Mouse (Mus musculus) kidney, adult 2 months (tissue): Measurements from ENCODE around the gene Aldh3b1. TPM values are rescaled to one million over a fixed set of nuclear protein-coding genes. Genes with fewer than 3 reads are reported as not detected.

ENCODE experiments used
- DNase-seq: peaks from one replicate; pipeline ENCODE4 v3.0.0; 2021
- H3K27ac ChIP-seq: fragments of 200-500 bp; 2 replicates; pipeline ENCODE4 v1.5.1; 2012; ENCODE audit warnings: low read depth, low read length, control low read depth, inconsistent platforms; ENCODE audit not compliant: insufficient read depth
- H3K27me3 ChIP-seq: fragments of 200-500 bp; replicated peaks from 2 replicates; pipeline ENCODE4 v1.6.1; 2012; ENCODE audit warnings: mild to moderate bottlenecking, moderate library complexity, low read length, inconsistent platforms; ENCODE audit not compliant: control insufficient read depth, insufficient read depth
- H3K36me3 ChIP-seq: fragments of 200-500 bp; 2 replicates; pipeline ENCODE4 v1.6.1; 2012; ENCODE audit warnings: mild to moderate bottlenecking, moderate library complexity, low read length, inconsistent platforms; ENCODE audit not compliant: control insufficient read depth, insufficient read depth
- H3K4me1 ChIP-seq: fragments of 200-500 bp; 2 replicates; pipeline ENCODE4 v1.6.1; 2011; ENCODE audit warnings: low read length; ENCODE audit not compliant: control insufficient read depth, insufficient read depth
- H3K4me3 ChIP-seq: fragments of 200-500 bp; 2 replicates; pipeline ENCODE4 v1.5.1; 2011; ENCODE audit warnings: mild to moderate bottlenecking, low read depth, low read length, control low read depth; ENCODE audit not compliant: insufficient read depth
- CTCF ChIP-seq: fragments of 200-500 bp; conservative IDR thresholded peaks from 2 replicates; pipeline ENCODE4 v1.5.1; 2011; ENCODE audit warnings: low read depth, mild to moderate bottlenecking, control low read depth, low read length, moderate library complexity, mixed read lengths; ENCODE audit not compliant: insufficient read depth, insufficient read length
- POLR2A ChIP-seq: fragments of 200-500 bp; IDR thresholded peaks from one replicate; pipeline ENCODE4 v1.6.1; 2011; ENCODE audit warnings: low read depth, low read length, control low read depth
- WGBS: fragments of 180-500 bp; shearing (Covaris S2); methylation state at CpG from one replicate; pipeline ENCODE4 v1.1.7; 2018; 5-methylcytosine and 5-hydroxymethylcytosine counted together
- polyA plus RNA-seq: library from polyadenylated mRNA; depleted of rRNA; stranded (reverse); fragments of >200 nt; gene quantifications from 2 replicates; pipeline ENCODE4 v1.2.3, GENCODE M21; 2012; rRNA removed

Aldh3b1 gene
- polyA plus RNA-seq, 1 experiment = 17.4 TPM

DNA sequence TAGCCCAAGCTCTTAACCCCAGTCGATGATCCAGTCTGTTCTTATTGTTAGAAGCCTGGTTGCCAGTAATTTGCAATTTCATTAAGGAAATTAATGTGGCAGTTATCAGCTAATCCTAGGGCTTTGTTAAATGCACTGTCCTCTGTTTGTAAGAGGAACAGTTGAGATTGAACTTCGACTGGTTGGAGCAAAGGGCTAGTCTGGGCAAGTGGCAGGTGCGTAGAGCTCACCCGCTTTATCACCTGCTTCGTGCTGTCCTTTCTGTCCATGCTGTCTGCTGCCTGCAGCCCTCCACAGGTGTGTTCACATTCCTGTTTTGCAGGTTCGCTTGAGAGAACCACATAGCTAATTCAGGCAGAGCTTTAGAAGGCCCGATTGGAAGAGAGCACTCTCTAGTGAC is 54.6 kb downstream of the Aldh3b1 start:
- H3K4me1 ChIP-seq = peaks cover 28% of the 10 kb centered on the region
- H3K27ac ChIP-seq = no peak overlapping the region
- H3K36me3 ChIP-seq = peaks cover 2% of the 10 kb centered on the region; the same call in 1 of the 2 replicates
- DNase-seq = peak; percentile 26
- TF ChIP-seq POLR2A (no peak), CTCF (no peak)
- WGBS = 50% methylated on average over 7 of the region's 7 CpGs
- H3K27me3 ChIP-seq = no peaks in the 10 kb centered on the region
- H3K4me3 ChIP-seq = no peak overlapping the region

DNA sequence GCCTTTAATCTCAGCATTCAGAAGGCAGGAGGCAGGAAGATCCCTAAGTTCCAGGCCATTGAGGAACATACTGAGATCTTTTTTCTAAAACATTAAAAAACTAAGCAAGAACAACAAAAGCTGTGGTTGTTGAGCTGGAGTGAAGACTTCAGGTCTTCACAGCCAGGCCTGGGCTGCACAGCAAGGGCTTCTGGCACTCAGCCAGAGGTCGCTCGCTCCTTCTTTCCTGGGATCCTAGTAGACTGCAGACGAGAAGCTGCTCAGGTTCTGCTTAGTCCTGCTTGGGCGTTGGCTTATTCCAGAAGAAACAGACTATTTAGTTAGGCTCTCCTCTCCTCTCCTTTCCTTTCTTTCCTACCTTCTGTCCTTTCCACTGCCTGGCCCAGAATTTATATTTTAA is 57.2 kb downstream of the Aldh3b1 start:
- Histone ChIP-seq H3K27me3 (no peaks in the 10 kb centered on the region), H3K36me3 (peaks cover 2% of the 10 kb centered on the region; the same call in 1 of the 2 replicates), H3K27ac (no peak overlapping the region), H3K4me1 (peaks cover 21% of the 10 kb centered on the region), H3K4me3 (no peak overlapping the region)
- TF ChIP-seq CTCF (no peak), POLR2A (no peak)
- DNase-seq = peak; percentile 74
- 18% methylated on average over 4 of the region's 4 CpGs for WGBS

DNA sequence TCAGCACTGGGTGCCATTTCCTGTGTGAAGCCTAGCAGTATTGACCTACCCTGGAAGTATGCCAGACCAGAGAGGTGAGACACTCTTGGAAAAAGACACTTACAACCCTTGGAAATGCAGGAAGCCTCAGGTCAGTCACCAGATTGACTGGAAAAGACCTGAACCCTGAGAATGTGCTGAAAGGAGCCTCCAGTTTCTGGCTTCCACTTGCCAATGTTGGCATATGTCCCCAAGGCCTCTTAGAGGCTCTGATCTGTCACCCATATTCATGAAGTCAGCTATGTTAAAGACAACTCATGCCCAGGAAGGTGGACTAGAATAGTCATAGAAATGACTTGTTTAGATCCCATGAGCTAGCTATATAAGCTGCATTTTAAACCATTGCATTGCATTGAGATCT is 58.1 kb downstream of the Aldh3b1 start:
- TF ChIP-seq POLR2A = no peak
- no peak for TF ChIP-seq CTCF
- no peak for DNase-seq
- H3K27me3 ChIP-seq = no peaks in the 10 kb centered on the region
- H3K4me1 ChIP-seq = peaks cover 21% of the 10 kb centered on the region
- no peak overlapping the region for H3K27ac ChIP-seq
- H3K4me3 ChIP-seq = no peak overlapping the region
- peaks cover 2% of the 10 kb centered on the region; the same call in 1 of the 2 replicates for H3K36me3 ChIP-seq

DNA sequence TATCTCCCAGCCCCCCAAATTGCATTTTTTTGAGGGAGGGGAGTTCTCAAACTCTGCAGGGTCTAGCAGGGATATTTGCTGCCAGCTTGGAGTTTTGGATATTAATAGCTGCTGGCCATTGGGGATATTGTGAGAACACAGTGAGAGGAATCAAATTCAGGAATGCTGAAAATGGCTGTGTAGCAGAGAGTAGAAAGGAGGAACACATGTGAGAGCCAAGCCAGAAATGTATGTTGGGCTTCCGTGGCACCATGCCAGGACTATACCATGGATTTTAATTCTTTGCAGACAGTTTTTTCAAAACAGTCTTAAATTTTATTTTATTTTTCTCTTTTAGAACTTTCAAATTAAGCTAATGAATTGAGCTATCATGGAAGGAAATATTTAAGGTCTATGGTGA is 61.3 kb downstream of the Aldh3b1 start:
- Histone ChIP-seq H3K27ac (no peak overlapping the region), H3K27me3 (no peaks in the 10 kb centered on the region), H3K4me3 (no peak overlapping the region), H3K4me1 (peaks cover 12% of the 10 kb centered on the region), H3K36me3 (peaks cover 2% of the 10 kb centered on the region; the same call in 1 of the 2 replicates)
- TF ChIP-seq POLR2A (no peak), CTCF (no peak)
- WGBS = 95% methylated on average over 1 of the region's 1 CpGs
- no peak for DNase-seq

DNA sequence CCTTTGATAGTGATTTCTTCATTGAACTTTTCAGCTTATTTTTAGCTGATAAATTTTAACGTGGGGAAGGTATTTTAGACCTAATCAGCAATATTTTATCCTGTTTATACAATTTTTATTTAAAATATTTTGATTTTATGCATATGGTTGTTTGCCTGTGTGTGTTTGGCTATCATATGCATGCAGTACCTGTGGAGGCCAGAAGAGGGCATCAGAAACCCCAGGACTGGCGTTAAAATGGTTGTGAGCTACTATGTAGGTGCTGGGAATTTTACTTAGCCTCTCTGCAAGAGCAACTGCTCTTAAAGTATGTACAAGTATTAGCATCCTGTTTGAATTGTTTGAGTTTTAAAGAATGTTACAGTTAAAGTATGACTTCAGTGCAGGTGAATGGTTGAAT is 64.6 kb downstream of the Aldh3b1 start:
- Histone ChIP-seq H3K4me1 (peaks cover 5% of the 10 kb centered on the region; the same call in 1 of the 2 replicates), H3K27ac (no peak overlapping the region), H3K27me3 (no peaks in the 10 kb centered on the region), H3K4me3 (no peak overlapping the region), H3K36me3 (no peaks in the 10 kb centered on the region; the same call in 1 of the 2 replicates)
- WGBS = 74% methylated on average over 2 of the region's 2 CpGs
- TF ChIP-seq POLR2A (no peak), CTCF (peak; percentile 28; the same call in 1 of the 2 replicates)
- DNase-seq = no peak

Other genes with a start within 250 kb of the Aldh3b1 start
- gene Lrp5, start 243.2 kb downstream of the Aldh3b1 start, polyA plus RNA-seq = 33.9 and 34.2 TPM in 2 replicates
- 18.8 and 23.3 TPM in 2 replicates for gene 1810055G02Rik, start 221.5 kb downstream of the Aldh3b1 start, polyA plus RNA-seq
- gene Kmt5b, start 162.4 kb downstream of the Aldh3b1 start, polyA plus RNA-seq = 12.6 and 12.9 TPM in 2 replicates
- 65.0 and 72.0 TPM in 2 replicates for gene Chka, start 78.0 kb downstream of the Aldh3b1 start, polyA plus RNA-seq
- gene Tcirg1, start 22.7 kb downstream of the Aldh3b1 start, polyA plus RNA-seq = 69.2 and 71.2 TPM in 2 replicates
- gene Ndufs8, start 17.0 kb downstream of the Aldh3b1 start, polyA plus RNA-seq = 678 and 742 TPM in 2 replicates
- 52.3 and 55.7 TPM in 2 replicates for gene Unc93b1, start 5.4 kb upstream of the Aldh3b1 start, polyA plus RNA-seq
- 4.7 and 9.2 TPM in 2 replicates for gene Aldh3b3, start 28.8 kb upstream of the Aldh3b1 start, polyA plus RNA-seq
- gene Aldh3b2, start 42.5 kb upstream of the Aldh3b1 start, polyA plus RNA-seq = 2.6 and 3.9 TPM in 2 replicates
- 1,670 and 2,218 TPM in 2 replicates for gene Acy3, start 56.8 kb upstream of the Aldh3b1 start, polyA plus RNA-seq
- 0.31 and 0.75 TPM in 2 replicates for gene Tbx10, start 62.9 kb upstream of the Aldh3b1 start, polyA plus RNA-seq
- 19.9 and 20.9 TPM in 2 replicates for gene Nudt8, start 70.8 kb upstream of the Aldh3b1 start, polyA plus RNA-seq
- gene Gm49405, start 70.8 kb upstream of the Aldh3b1 start, polyA plus RNA-seq = 1.2 and 1.7 TPM in 2 replicates
- gene Doc2g, start 73.5 kb upstream of the Aldh3b1 start, polyA plus RNA-seq = 5.1 and 5.5 TPM in 2 replicates
- gene Ndufv1, start 83.0 kb upstream of the Aldh3b1 start, polyA plus RNA-seq = 471 and 532 TPM in 2 replicates
- gene Gstp1, start 108.2 kb upstream of the Aldh3b1 start, polyA plus RNA-seq = 686 and 745 TPM in 2 replicates
- gene Gstp2, start 116.2 kb upstream of the Aldh3b1 start, polyA plus RNA-seq = 11.5 and 36.0 TPM in 2 replicates
- 0.72 and 2.3 TPM in 2 replicates for gene Gstp3, start 129.8 kb upstream of the Aldh3b1 start, polyA plus RNA-seq
- gene Cabp2, start 151.8 kb upstream of the Aldh3b1 start, polyA plus RNA-seq = 0.66 and 0.92 TPM in 2 replicates
- gene Cdk2ap2, start 167.4 kb upstream of the Aldh3b1 start, polyA plus RNA-seq = 134 and 138 TPM in 2 replicates
- 41.6 and 46.3 TPM in 2 replicates for gene Pitpnm1, start 170.2 kb upstream of the Aldh3b1 start, polyA plus RNA-seq
- gene Aip, start 196.1 kb upstream of the Aldh3b1 start, polyA plus RNA-seq = 80.5 and 96.2 TPM in 2 replicates
- gene Gpr152, start 210.0 kb upstream of the Aldh3b1 start, polyA plus RNA-seq = 0.03 and 0.05 TPM in 2 replicates
- 0.12 and 0.20 TPM in 2 replicates for gene Cabp4, start 214.2 kb upstream of the Aldh3b1 start, polyA plus RNA-seq
- 176 and 181 TPM in 2 replicates for gene Coro1b, start 218.8 kb upstream of the Aldh3b1 start, polyA plus RNA-seq
- 4.7 and 20.0 TPM in 2 replicates for gene Ptprcap, start 223.8 kb upstream of the Aldh3b1 start, polyA plus RNA-seq
- 41.0 and 41.8 TPM in 2 replicates for gene Rps6kb2, start 233.5 kb upstream of the Aldh3b1 start, polyA plus RNA-seq
- gene Carns1, start 245.7 kb upstream of the Aldh3b1 start, polyA plus RNA-seq = 3.8 and 4.0 TPM in 2 replicates